8 mouse cellular contexts compared by ENCODE assay signal in genomic region chr4:95556663-95557332, GRCm38 (mm10). TPM values are rescaled to one million over a fixed set of nuclear protein-coding genes. Genes with fewer than 3 reads are reported as not detected.
A peak's percentile ranks its signal among the peaks of the same experiment; 100 is the strongest.
DNase-seq lines count a peak whose midpoint lies in the region; ATAC-seq and TF ChIP-seq lines count a peak whose summit lies in the region.

No protein-coding gene starts in this region.

- H3K4me1 ChIP-seq in liver, adult 2 months (ENCODE audit: control insufficient read depth, insufficient read depth, low read length): peaks cover 3% of the 10 kb centered on the region; the same call in 1 of the 2 replicates
- peaks cover 15% of the 10 kb centered on the region for H3K4me1 ChIP-seq in embryonic facial prominence, embryonic 12.5 days
- peaks cover 15% of the 10 kb centered on the region for H3K4me1 ChIP-seq in intestine, embryonic 16.5 days (ENCODE audit: control insufficient read depth, insufficient read depth, low read length)
- H3K4me1 ChIP-seq in neural tube, embryonic 12.5 days: peaks cover 4% of the 10 kb centered on the region; the same call in 1 of the 2 replicates

- H3K27me3 ChIP-seq in liver, adult 2 months (ENCODE audit: control insufficient read depth, insufficient read depth, low read length): no peaks in the 10 kb centered on the region
- no peaks in the 10 kb centered on the region for H3K27me3 ChIP-seq in embryonic facial prominence, embryonic 12.5 days
- no peaks in the 10 kb centered on the region for H3K27me3 ChIP-seq in intestine, embryonic 16.5 days (replicated peaks; ENCODE audit: control insufficient read depth, insufficient read depth, low read length)
- no peaks in the 10 kb centered on the region for H3K27me3 ChIP-seq in neural tube, embryonic 12.5 days (replicated peaks)

- no peak for ATAC-seq in embryonic facial prominence, embryonic 12.5 days (ENCODE audit: insufficient number of reproducible peaks, insufficient read depth, low FRiP score, low TSS enrichment)
- ATAC-seq in intestine, embryonic 16.5 days: peak; percentile 64
- ATAC-seq in neural tube, embryonic 12.5 days (ENCODE audit: low FRiP score, low read depth): peak; percentile 69

- H3K27ac ChIP-seq in liver, adult 2 months (replicated peaks; ENCODE audit: insufficient read depth, low read depth, low read length): peak overlapping the region; percentile 36
- peak overlapping the region; percentile 48; the same call in 1 of the 2 replicates for H3K27ac ChIP-seq in embryonic facial prominence, embryonic 12.5 days
- H3K27ac ChIP-seq in intestine, embryonic 16.5 days (ENCODE audit: low read length): peak overlapping the region; percentile 79
- H3K27ac ChIP-seq in neural tube, embryonic 12.5 days: no peak overlapping the region

- H3K79me2 ChIP-seq in liver, adult 2 months (ENCODE audit: control insufficient read depth, insufficient read depth, low read length): no peaks in the 10 kb centered on the region; the same call in 1 of the 2 replicates

- H3K4me3 ChIP-seq in liver, adult 2 months (ENCODE audit: insufficient read depth, low read depth, low read length): peak overlapping the region; percentile 54
- H3K4me3 ChIP-seq in embryonic facial prominence, embryonic 12.5 days: peak overlapping the region; percentile 33
- peak overlapping the region; percentile 47 for H3K4me3 ChIP-seq in intestine, embryonic 16.5 days (ENCODE audit: low read length)
- peak overlapping the region; percentile 36 for H3K4me3 ChIP-seq in neural tube, embryonic 12.5 days

- no peaks in the 10 kb centered on the region for H3K36me3 ChIP-seq in liver, adult 2 months (ENCODE audit: control insufficient read depth, insufficient read depth, low read length)
- H3K36me3 ChIP-seq in embryonic facial prominence, embryonic 12.5 days: no peaks in the 10 kb centered on the region
- H3K36me3 ChIP-seq in intestine, embryonic 16.5 days (ENCODE audit: control insufficient read depth, insufficient read depth, low read length): no peaks in the 10 kb centered on the region
- H3K36me3 ChIP-seq in neural tube, embryonic 12.5 days: no peaks in the 10 kb centered on the region

- H3K9ac ChIP-seq in liver, adult 2 months (ENCODE audit: low read depth, low read length): peak overlapping the region; percentile 62
- H3K9ac ChIP-seq in embryonic facial prominence, embryonic 12.5 days: 0 out of 2 replicates have a peak overlapping the region, but pooled peaks have one; percentile 31
- H3K9ac ChIP-seq in intestine, embryonic 16.5 days (ENCODE audit: low read depth, low read length): peak overlapping the region; percentile 69
- peak overlapping the region; percentile 58 for H3K9ac ChIP-seq in neural tube, embryonic 12.5 days

- TF ChIP-seq CTCF in liver, adult 2 months (IDR thresholded peaks at IDR 0.05; ENCODE audit: low read depth, low read length): no peak

- no peaks in the 10 kb centered on the region for H3K9me3 ChIP-seq in embryonic facial prominence, embryonic 12.5 days
- no peaks in the 10 kb centered on the region for H3K9me3 ChIP-seq in intestine, embryonic 16.5 days (ENCODE audit: control insufficient read depth, low read length)
- H3K9me3 ChIP-seq in neural tube, embryonic 12.5 days: no peaks in the 10 kb centered on the region

- DNase-seq in liver, adult 2 months (ENCODE audit: extremely low read depth, low read depth, low spot score): peak; percentile 53
- DNase-seq in liver: no peak
- DNase-seq in left cerebral cortex, adult 8-10 months (ENCODE audit: low spot score in 2 of 2): no peak
- no peak for DNase-seq in gastrocnemius, postnatal 10 days
- no peak for DNase-seq in gastrocnemius, adult 18-20 months (ENCODE audit: low spot score)

- H3K4me2 ChIP-seq in embryonic facial prominence, embryonic 12.5 days (replicated peaks): peak overlapping the region; percentile 49
- peak overlapping the region; percentile 78 for H3K4me2 ChIP-seq in intestine, embryonic 16.5 days (ENCODE audit: low read depth, low read length)
- H3K4me2 ChIP-seq in neural tube, embryonic 12.5 days (replicated peaks): peak overlapping the region; percentile 64

- TF ChIP-seq POLR2A in liver, adult 2 months (IDR thresholded peaks at IDR 0.05; ENCODE audit: extremely low read depth, insufficient read depth, low read length): no peak

- WGBS in liver, adult 2 months: 17% methylated on average over 16 of the region's 16 CpGs
- 37% methylated on average over 16 of the region's 16 CpGs for WGBS in embryonic facial prominence, embryonic 12.5 days
- 25% methylated on average over 16 of the region's 16 CpGs for WGBS in intestine, embryonic 16.5 days
- 46% methylated on average over 16 of the region's 16 CpGs for WGBS in neural tube, embryonic 12.5 days

RNA-seq across cellular contexts. Expression of gene Fggy, which starts 0.5 kb away (rescaled TPM):
- 167 and 189 TPM in 2 replicates for total RNA-seq in liver, adult 2 months (2014; rRNA removed)
- 99.5 and 102 TPM in 2 replicates for polyA plus RNA-seq in liver, adult 2 months (2012; rRNA removed)
- polyA plus RNA-seq in embryonic facial prominence, embryonic 12.5 days (2016; fragmentation: Nextera tagmentation; extraction: Ambion mirVana): 9.1 and 9.4 TPM in 2 replicates
- 22.8 and 29.3 TPM in 2 replicates for polyA plus RNA-seq in intestine, embryonic 16.5 days (2015; fragmentation: Nextera tagmentation; extraction: Ambion mirVana)
- polyA plus RNA-seq in neural tube, embryonic 12.5 days (2016; fragmentation: Nextera tagmentation; extraction: Ambion mirVana): 7.7 and 9.0 TPM in 2 replicates
- 10 to 100 TPM; 17.5 to 25.4 (median 19.4) TPM for total RNA-seq in left cerebral cortex, adult 8-10 months (2022)
- total RNA-seq in gastrocnemius, postnatal 10 days (2021): 10 to 100 TPM in 1 of 2 experiments, 1 to 10 TPM in 1; 9.3 to 11.0 TPM
- 10 to 100 TPM in 1 of 2 experiments, 1 to 10 TPM in 1; 7.8 to 11.7 TPM for total RNA-seq in gastrocnemius, adult 18-20 months (2021)
